Mouse (Mus musculus) WW6 (cell line): ENCODE measurements around the gene Asic4.
A peak's percentile ranks its signal among the peaks of the same experiment; 100 is the strongest.

Source experiments
- DNase-seq: peaks from one replicate; pipeline ENCODE4 v3.0.0-alpha.2; 2013; ENCODE audit warnings: low read depth, low spot score

Asic4 gene

DNA sequence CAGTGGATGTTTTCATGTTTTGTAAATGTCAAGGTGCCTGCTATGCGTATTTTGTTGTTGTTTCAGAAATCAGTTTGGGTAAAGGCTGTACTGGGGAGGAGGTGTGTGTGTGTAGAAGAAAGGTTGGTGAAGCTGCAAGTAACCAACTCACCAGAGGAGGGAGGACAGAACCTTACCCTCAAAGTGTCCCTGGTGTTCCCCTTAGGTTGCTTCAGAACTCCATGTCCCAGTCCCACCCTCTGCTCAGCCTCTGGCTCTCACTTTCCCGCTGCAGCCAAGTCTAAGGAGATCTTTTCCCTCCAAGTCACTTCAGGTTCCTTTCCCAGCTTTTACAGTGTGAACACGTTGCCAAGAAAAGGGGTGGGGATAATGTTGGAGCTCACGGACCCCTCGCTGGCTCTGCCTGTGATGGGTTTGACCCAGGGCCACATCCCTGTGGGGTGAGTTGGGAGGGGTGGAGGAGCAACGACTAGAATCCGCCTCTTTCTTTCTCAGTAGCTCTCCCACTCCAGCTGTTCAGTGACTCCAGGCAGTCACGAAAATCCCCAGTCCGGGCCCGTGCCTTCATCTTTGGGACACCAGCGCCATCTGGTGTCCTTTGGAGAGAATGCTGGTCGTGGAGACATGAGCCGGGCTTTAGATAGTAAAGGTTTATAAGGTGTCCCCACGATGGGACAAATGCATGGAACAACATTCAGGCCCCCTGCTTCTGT lies 17.1 kb downstream of the Asic4 start:
- no peak for DNase-seq

DNA sequence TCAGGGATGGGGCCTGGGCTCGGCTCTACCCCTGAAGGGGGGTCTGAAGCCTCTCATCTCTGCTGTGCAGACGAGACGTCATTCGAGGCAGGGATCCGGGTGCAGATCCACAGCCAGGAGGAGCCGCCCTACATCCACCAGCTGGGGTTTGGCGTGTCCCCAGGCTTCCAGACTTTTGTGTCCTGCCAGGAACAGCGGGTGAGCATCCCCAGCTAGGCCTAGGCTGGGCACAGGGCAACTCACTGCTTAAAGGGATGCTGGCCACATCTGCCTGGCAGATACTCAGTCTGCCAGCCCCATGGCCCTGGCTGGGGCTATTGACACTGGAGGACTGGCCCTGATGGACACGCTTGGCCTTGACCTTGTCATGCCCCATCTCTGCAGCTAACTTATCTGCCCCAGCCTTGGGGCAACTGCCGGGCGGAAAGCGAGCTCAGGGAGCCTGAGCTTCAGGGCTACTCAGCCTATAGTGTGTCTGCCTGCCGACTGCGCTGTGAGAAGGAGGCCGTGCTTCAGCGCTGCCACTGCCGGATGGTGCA lies 19.1 kb downstream of the Asic4 start:
- DNase-seq = no peak

GRCm38 (mm10) chr1:75476441-75476840 lies 26.2 kb downstream of the Asic4 start:
- no peak for DNase-seq

GRCm38 (mm10) chr1:75477264-75477965 lies 27.2 kb downstream of the Asic4 start:
- no peak for DNase-seq

DNA sequence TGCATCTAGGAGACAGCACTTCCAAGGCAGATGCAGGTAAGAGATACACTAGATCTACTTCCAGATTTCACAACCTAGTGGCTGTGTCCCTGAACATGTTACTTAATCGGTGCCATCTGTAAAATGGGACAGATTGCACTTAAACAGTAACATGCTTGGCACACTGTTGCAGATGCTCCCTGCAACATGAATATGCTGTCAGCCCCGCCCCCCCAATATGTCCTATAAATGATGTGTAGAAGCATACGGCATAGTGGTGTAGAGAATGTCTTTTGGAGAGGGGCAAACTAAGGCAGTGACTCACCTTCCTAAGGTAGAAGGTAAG lies 27.7 kb downstream of the Asic4 start:
- no peak for DNase-seq

DNA sequence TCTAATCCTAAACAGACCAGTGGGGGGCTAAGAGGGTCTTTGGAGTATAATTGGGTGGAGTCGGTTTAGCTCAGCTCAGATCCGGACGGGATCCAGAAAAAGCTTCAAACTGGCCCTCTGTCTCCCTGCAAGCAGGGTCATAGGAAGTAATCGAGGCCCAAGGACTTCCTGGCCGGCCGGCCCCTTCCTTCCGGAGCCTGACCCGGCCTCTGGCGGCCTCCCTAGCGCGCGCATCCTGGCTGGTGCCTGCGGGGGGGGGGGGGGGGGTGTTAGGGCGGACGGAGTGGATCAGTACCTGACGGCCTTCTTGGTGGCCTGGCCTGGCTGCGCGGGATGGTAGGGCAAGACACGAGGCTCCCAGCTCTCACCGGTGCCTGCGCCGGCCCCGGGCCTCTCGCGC lies 28.3 kb downstream of the Asic4 start:
- no peak for DNase-seq

- DNase-seq = peak; percentile 91
These were observed 28.8 kb downstream of the Asic4 start, which contains the start of the genes Chpf and Tmem198 for GRCm38 (mm10) chr1:75478916-75479634. Gene Chpf, minus strand, starts transcription at chr1:75479307. Gene Tmem198, plus strand, starts transcription at chr1:75479532.

- no peak for DNase-seq
These were observed 29.4 kb downstream of the Asic4 start for GRCm38 (mm10) chr1:75479635-75479989.

- DNase-seq = no peak
These were observed 29.8 kb downstream of the Asic4 start for GRCm38 (mm10) chr1:75480036-75480435.

- DNase-seq = no peak
These were observed 30.5 kb downstream of the Asic4 start for GRCm38 (mm10) chr1:75480735-75481134.

- DNase-seq = no peak
These were observed 36.3 kb downstream of the Asic4 start for GRCm38 (mm10) chr1:75486561-75486960.

GRCm38 (mm10) chr1:75487040-75487404 lies 36.8 kb downstream of the Asic4 start:
- no peak for DNase-seq

DNA sequence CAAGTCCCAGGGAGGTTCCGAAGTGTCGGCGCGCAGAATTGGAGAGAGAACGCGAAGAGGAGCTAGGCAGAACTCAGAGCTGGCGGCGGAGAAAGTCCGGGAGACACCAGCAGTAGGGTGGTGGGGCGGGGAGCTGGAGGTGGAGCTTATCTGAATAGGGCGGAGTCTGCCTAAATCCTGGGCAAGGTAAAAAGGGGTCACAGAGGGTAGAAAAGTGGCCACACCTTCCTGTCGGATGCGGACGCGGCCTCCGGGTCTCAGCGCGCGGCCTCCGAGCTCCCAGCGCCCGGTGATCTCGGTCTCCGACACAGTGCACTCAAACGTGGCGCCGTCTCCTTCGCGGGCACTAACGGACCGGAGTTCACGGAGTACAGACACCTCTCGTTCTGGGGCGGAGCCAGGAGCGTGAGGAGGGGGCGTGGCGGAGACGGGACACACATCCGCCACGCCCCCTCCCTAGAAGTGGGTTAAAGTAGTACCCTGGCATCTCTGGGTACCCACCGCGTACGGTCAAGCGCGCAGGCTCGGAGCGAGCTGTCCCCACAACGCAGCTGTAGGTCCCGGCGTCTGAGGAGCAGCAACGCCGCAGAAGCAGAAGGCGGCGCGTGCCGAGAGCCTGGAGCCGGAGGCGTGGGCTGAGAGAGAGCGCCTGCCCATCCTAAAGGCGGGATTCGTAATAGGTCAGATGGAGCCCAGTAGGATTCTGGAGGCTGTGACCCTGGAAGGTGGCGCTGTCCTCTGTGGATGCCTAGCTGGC lies 37.3 kb downstream of the Asic4 start:
- DNase-seq = no peak

DNA sequence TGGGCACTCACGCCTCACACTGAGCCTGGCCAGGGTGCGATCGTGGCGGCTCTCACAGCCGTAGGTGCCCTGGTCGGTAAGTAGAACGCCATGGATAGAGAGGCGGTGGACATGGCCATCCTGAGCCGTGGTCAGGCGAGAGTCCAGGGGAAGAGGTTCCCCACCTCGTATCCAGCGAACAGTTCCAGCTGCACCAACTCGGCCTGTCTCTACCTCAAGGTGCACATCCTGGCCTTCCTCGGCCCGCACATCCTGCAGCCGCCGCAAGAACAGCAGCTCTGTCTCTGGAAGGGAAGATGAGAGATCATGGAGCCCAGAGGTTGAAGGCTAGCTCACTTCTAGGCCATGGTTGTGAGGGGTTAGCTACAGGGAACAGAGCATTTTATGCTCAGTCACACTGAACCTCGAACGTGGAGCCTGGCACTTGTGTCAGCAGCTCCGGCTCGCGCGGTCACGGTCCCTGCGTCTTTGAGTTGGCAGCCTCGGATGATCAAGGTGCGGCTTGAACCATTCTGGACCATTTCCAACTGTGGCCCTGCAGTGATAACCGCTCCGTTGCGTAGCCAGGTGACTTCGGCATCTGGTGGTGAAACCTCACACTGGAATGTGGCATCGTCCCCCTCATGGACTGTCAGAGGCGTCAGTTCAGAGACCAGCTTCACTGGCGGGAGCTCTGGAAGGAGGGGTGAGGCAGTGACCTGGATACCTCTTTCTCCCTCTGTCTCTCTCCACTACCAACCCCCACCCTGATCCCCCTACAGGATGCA lies 40.7 kb downstream of the Asic4 start:
- DNase-seq = no peak

DNA sequence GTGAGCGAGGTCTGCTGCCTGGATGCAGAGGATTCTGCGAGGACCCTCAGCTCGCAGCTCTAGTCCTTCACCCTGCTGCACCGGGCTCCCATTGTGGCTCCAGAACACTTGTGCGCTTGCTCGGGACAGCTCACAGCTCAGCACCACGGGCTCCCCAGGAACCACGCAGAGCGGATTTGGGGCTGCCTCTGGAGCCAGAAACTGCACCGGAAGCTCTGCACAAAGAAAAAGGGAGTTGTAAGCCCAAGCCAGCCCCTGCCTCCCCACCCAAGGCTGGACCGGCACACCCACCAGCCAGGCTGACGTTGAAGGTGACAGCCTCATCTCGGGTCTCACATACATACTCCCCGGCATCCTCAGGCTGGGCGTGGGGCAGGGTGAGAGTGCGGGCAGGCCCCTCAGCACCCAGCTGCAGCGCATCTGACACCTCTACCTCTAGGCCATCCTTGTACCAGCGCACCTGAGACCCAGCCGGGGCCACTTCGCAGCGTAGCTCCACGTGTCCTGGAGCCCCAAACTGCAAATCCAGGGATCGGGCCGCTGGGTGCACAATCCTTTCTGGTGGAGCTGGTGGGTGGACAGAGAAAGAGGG lies 42.4 kb downstream of the Asic4 start:
- no peak for DNase-seq

DNA sequence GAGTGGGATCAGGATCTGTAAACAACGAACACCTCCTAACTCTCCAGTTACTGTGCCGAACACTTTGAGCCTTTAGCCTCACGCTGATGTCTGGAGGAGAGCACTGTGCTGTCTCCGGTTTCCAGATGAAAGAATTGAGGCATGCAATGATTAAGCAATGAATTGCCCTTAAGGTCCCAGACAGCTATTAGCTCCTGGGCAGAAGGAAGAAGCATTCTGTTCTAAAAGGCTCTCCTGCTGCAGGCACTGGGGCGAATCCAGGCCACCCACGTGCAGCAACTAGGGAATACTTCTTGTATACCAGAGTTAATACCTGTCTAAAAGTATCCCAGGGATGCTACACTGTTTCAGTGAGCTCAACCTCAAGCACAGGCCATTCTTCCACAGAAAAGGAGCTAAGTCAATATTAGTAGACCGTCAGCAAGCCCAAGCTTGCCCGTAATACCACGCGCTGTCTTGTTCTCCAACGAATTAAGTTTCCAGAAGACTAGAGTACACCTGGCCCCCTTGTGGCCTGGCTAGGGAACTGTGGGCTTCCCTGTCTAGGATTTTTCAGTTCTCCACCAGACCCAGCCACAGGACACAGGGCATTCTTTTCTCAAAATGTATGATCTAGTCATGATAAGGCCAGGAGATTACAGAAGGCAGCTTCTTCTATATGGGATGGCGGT lies 44.8 kb downstream of the Asic4 start:
- no peak for DNase-seq

GRCm38 (mm10) chr1:75498897-75499296 lies 48.7 kb downstream of the Asic4 start:
- DNase-seq = no peak

DNA sequence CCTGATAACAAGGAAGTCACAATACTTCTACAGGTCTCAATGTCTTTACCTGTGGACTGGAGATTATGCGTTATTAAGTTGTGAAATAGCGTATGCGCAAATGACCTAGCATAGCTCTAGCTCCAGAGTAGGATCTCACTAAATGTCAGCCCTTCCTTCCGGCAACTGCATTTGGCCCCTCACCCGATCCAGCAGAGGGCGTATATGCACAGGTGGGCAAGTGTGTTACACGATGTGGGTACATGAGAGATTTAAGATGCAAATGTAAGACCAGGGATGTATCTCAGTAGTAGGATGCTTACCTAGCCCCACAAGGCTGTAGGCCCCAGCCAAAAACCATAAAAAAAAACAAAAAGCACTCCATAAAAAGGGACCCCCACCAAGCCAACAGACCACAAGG lies 49.2 kb downstream of the Asic4 start:
- no peak for DNase-seq

DNA sequence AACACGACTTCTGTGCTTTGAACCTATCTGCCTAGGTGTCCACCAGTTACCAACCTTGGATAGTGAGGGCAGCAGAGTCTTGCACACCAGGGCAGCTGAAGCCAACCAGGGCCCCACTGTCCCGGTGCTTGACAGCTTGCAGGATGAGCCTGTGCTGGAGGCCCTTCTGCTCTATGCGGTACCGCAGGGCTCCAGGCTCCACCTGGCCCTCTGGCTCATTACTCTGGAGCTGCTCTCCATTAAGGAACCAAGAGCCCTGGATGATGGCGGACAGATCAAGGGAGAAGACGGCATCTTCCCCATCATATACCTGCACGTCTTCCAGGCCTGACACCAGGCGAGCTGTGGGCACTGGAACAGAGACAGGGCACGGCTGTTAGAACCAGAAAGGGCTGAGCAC lies 51.7 kb downstream of the Asic4 start:
- DNase-seq = no peak
